In genomic region chr9:20662325-20662724, GRCm38 (mm10) we compare ENCODE assay signal across 8 mouse cellular contexts. TPM values are rescaled to one million over a fixed set of nuclear protein-coding genes. Genes with fewer than 3 reads are reported as not detected.
DNase-seq lines count a peak whose midpoint lies in the region; ATAC-seq and TF ChIP-seq lines count a peak whose summit lies in the region.

No protein-coding gene starts in this region.

- no peaks in the 10 kb centered on the region for H3K27me3 ChIP-seq in E14TG2a.4 (ENCODE audit: insufficient read depth, low read length)
- no peaks in the 10 kb centered on the region for H3K27me3 ChIP-seq in lung, embryonic 16.5 days (ENCODE audit: control insufficient read depth, insufficient read depth, low read depth, low read length)

- H3K9me3 ChIP-seq in E14TG2a.4 (ENCODE audit: low read length): no peaks in the 10 kb centered on the region
- no peaks in the 10 kb centered on the region for H3K9me3 ChIP-seq in lung, embryonic 16.5 days (ENCODE audit: control insufficient read depth, low read length)

- peaks cover 88% of the 10 kb centered on the region for H3K36me3 ChIP-seq in E14TG2a.4 (ENCODE audit: insufficient read depth, low read length)
- peaks cover 35% of the 10 kb centered on the region for H3K36me3 ChIP-seq in lung, embryonic 16.5 days (ENCODE audit: control insufficient read depth, insufficient read depth, low read length)

- H3K4me2 ChIP-seq in lung, embryonic 16.5 days (ENCODE audit: low read depth, low read length): no peak overlapping the region

- peaks cover 99% of the 10 kb centered on the region for H3K4me1 ChIP-seq in E14TG2a.4 (replicated peaks; ENCODE audit: low read depth, low read length)
- H3K4me1 ChIP-seq in lung, embryonic 16.5 days (replicated peaks; ENCODE audit: control insufficient read depth, insufficient read depth, low read length): no peaks in the 10 kb centered on the region

- DNase-seq in 416B (ENCODE audit: low read depth): peak; percentile 47
- DNase-seq in cerebellum, postnatal 14 days: peak; percentile 83 to 91
- peak; percentile 82 to 90 for DNase-seq in frontal cortex, postnatal 36 days (ENCODE audit: low spot score in 2 of 2)
- DNase-seq in kidney, postnatal 10 days: peak; percentile 87
- DNase-seq in ovary, postnatal 14 days (ENCODE audit: low spot score): peak; percentile 59
- peak; percentile 88 for DNase-seq in thymus, postnatal 4 days

- no peak overlapping the region for H3K27ac ChIP-seq in lung, embryonic 16.5 days (ENCODE audit: low read length)

- WGBS in lung, embryonic 16.5 days: 55% methylated on average over 3 of the region's 3 CpGs

- TF ChIP-seq CTCF in E14TG2a.4 (conservative IDR thresholded peaks at IDR 0.05; ENCODE audit: low read length): peak; percentile 82

- ATAC-seq in lung, embryonic 16.5 days (ENCODE audit: low read depth): peak; percentile 29; the same call in 1 of the 2 replicates

- no peak overlapping the region for H3K4me3 ChIP-seq in E14TG2a.4 (replicated peaks; ENCODE audit: low read length)
- no peak overlapping the region for H3K4me3 ChIP-seq in lung, embryonic 16.5 days (ENCODE audit: low read length)

- H3K9ac ChIP-seq in lung, embryonic 16.5 days (ENCODE audit: low read length): no peak overlapping the region

RNA-seq across cellular contexts. Expression of gene Pin1, which starts 10.4 kb away (rescaled TPM):
- polyA plus RNA-seq in lung, embryonic 16.5 days (2015; fragmentation: Nextera tagmentation; extraction: Ambion mirVana): 47.4 and 50.3 TPM in 2 replicates

RNA-seq across cellular contexts. Expression of gene Fbxl12, which starts 17.8 kb away (rescaled TPM):
- 20.9 and 24.5 TPM in 2 replicates for polyA plus RNA-seq in lung, embryonic 16.5 days (2015; fragmentation: Nextera tagmentation; extraction: Ambion mirVana)

RNA-seq across cellular contexts. Expression of gene Ubl5, which starts 19.6 kb away (rescaled TPM):
- polyA plus RNA-seq in lung, embryonic 16.5 days (2015; fragmentation: Nextera tagmentation; extraction: Ambion mirVana): 422 and 439 TPM in 2 replicates
